Mouse (Mus musculus): ENCODE data around the gene Paip2b.

DNA sequence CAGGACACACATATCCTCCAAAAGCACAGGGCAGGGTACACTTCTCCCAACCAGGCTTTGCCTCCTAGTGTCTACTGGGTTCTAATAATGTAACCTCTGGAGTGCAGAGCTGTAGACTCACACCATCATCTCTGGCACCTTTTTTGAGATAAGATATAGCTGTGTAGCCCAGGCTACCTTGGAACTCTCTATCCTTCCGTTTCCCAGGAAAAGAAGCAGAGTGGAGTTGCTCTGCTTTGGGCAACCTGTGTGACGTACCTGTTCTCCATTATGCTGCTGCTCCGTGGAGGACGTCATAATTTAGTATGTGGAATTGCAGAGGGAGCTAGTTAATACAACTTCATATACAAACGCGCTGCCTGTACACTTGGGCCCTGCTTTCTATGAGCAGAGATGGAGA, 69.2 kb downstream of the Paip2b start, which contains the start of gene Ankrd53:
- TF ChIP-seq CTCF (IDR thresholded peaks at IDR 0.05; ENCODE audit: low read depth, low read length) (no peak), POLR2A (IDR thresholded peaks at IDR 0.05; ENCODE audit: insufficient read depth, low read length) (no peak), EP300 (IDR thresholded peaks at IDR 0.05; ENCODE audit: insufficient read depth, low read depth, low read length) (no peak)
